Mouse (Mus musculus): ENCODE measurements at regions not wholly inside any gene's neighbourhood (a gene's known extent, or its start where the extent isn't known, plus 50 kb on each side); places are given as distances from the start of the nearest gene placed in this dataset.

DNA sequence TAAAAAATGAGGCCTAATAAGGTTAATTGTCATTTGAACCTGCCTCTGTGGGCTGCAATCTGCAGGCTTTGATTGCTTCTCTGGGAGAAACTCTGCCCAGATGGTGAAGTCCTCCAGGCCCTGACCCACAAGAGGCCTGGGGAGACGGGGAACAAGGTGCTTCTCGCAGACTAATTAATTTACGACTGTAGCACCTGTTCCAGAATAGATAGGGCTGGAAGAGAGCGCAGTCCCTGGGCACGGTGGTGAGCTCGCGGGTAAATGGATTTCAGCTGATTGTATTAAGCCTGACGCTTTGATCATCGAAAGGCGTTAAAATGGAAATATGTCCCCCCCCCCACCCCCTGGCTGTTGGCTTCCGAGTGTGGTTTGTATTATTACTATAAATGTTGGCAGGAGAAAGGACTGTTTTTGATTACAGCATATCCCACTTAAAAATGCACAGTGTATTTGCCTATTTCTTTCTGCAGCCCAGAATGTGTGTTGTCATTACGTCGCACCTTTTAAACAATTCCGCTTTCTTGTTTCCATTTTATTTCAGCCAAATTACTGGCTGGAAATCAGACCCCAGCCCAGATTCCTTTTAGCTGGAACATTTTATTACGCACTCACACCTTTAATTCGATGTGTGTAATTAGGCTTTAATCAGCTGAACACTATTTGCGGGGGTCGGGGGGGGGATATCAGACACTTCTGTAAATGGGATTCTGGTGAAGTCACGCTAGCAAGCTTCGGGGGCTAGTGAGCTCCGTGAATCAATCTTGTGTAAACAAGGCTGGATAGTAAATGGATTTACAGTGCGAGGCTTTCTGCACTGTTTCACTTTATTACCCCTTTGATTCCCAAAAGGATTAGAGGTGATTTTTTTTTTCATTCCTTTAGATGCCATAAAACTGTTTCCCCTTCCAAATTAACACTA, 250.1 kb upstream of the Dnajc19 start:
- no peaks in the 10 kb centered on the region for H3K36me3 ChIP-seq (ENCODE audit: control insufficient read depth, insufficient read depth, low read length)
- WGBS = 57% methylated on average over 22 of the region's 22 CpGs

DNA sequence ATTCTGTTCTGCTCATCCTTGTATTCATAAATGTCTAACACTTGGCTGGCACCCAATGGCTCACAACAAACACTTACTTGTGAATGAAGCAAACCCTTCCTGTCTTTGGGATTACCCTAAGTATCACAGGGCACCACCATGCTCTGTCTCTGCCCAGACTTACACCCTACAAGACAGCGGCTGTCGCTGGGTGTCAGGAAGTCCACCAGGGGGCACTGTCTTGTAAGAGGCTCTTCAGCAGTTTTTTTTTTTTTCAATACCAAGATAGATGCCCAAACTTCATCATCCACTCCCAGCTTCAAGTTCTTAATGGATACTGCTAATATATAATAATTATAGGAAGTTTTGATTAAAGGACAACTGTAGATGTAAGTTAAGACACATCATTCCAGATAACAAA, 247.7 kb upstream of the Dnajc19 start:
- H3K27ac ChIP-seq (ENCODE audit: low read depth, low read length) = no peak overlapping the region
- ATAC-seq (replicated peaks; ENCODE audit: low FRiP score) (no peak), DNase-seq (ENCODE audit: low spot score) (no peak)
- H3K4me3 ChIP-seq (ENCODE audit: low read depth, low read length) = no peak overlapping the region
- H3K4me2 ChIP-seq = no peak overlapping the region
- H3K4me1 ChIP-seq (replicated peaks; ENCODE audit: control insufficient read depth, insufficient read depth, low read length) = no peaks in the 10 kb centered on the region
- H3K9ac ChIP-seq (ENCODE audit: low read depth, low read length) = no peak overlapping the region
- H3K27me3 ChIP-seq (replicated peaks; ENCODE audit: control insufficient read depth, insufficient read depth, low read length) = no peaks in the 10 kb centered on the region
- 21% methylated on average over 2 of the region's 2 CpGs for WGBS
- H3K9me3 ChIP-seq (ENCODE audit: control insufficient read depth, low read length) = no peaks in the 10 kb centered on the region
- no peaks in the 10 kb centered on the region for H3K36me3 ChIP-seq (ENCODE audit: control insufficient read depth, insufficient read depth, low read length)

More for the DNA sequence above, 250.1 kb upstream of the Dnajc19 start:
- Histone ChIP-seq H3K4me1 (replicated peaks; ENCODE audit: control insufficient read depth, insufficient read depth, low read length) (no peaks in the 10 kb centered on the region), H3K9me3 (ENCODE audit: control insufficient read depth, low read length) (no peaks in the 10 kb centered on the region), H3K4me2 (no peak overlapping the region), H3K27ac (ENCODE audit: low read depth, low read length) (no peak overlapping the region), H3K4me3 (ENCODE audit: low read depth, low read length) (no peak overlapping the region), H3K9ac (ENCODE audit: low read depth, low read length) (no peak overlapping the region), H3K27me3 (replicated peaks; ENCODE audit: control insufficient read depth, insufficient read depth, low read length) (no peaks in the 10 kb centered on the region)
- ATAC-seq (replicated peaks; ENCODE audit: low FRiP score) = no peak
- DNase-seq (ENCODE audit: low spot score) = no peak

DNA sequence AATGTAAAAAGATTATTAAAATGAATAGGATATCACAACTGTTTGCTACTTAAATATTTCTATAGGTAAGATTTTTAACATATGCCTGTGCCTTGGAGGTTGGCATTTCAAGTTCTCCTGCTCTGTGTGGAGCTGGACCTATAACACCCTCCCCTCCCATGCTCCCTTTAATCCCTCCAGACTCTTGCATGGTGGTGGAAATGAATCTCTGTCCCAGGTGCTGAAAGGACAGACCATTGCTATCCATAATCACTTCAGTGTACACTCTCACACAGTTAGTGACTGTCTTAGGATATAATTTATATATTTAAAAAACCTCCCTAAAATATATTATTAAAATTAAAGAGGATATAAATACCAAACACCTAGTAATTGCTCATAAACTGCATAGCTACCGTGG, 244.5 kb upstream of the Dnajc19 start:
- no peaks in the 10 kb centered on the region for H3K36me3 ChIP-seq (ENCODE audit: control insufficient read depth, insufficient read depth, low read length)
- no peak overlapping the region for H3K27ac ChIP-seq (ENCODE audit: low read depth, low read length)
- H3K27me3 ChIP-seq (replicated peaks; ENCODE audit: control insufficient read depth, insufficient read depth, low read length) = no peaks in the 10 kb centered on the region
- WGBS = 92% methylated on average over 1 of the region's 1 CpGs
- no peak overlapping the region for H3K4me2 ChIP-seq
- no peak overlapping the region for H3K9ac ChIP-seq (ENCODE audit: low read depth, low read length)
- DNase-seq (ENCODE audit: low spot score) (no peak), ATAC-seq (replicated peaks; ENCODE audit: low FRiP score) (no peak)
- no peaks in the 10 kb centered on the region for H3K9me3 ChIP-seq (ENCODE audit: control insufficient read depth, low read length)
- H3K4me1 ChIP-seq (replicated peaks; ENCODE audit: control insufficient read depth, insufficient read depth, low read length) = no peaks in the 10 kb centered on the region
- H3K4me3 ChIP-seq (ENCODE audit: low read depth, low read length) = no peak overlapping the region

DNA sequence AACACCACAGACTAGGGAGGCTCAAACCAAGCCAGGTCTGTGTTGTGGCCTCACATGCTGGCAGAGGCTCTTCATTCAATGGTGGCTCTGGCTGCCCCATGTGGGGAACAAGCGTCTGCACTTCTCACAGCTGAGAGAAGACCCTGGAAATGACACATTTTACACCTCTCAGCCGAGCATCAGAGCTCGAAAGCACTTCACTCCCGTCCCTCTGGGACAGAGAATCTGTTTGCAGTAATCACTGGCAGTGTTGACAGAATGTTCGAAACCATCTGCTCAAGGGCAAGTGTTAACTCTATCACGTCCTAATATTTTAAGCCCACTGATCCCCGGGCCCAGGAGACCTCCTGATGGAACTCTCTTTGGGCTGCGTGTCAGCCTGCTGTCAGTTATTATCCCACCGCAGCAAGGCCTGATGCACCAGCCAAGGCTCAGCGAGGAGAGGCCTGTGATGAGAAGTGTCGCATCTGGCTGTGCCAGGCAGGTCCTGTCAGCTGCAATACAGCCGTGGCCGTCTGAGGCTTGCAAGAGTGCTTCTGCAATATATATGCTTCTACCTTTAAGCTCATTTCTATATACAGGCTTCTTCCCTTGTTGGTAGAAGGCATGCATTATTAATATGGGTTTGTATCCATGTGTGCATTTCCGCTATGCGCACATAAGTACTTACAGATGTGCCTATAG, 241.5 kb upstream of the Dnajc19 start:
- no peak for ATAC-seq (replicated peaks; ENCODE audit: low FRiP score)
- Histone ChIP-seq H3K9me3 (ENCODE audit: control insufficient read depth, low read length) (no peaks in the 10 kb centered on the region), H3K9ac (ENCODE audit: low read depth, low read length) (no peak overlapping the region), H3K4me1 (replicated peaks; ENCODE audit: control insufficient read depth, insufficient read depth, low read length) (no peaks in the 10 kb centered on the region), H3K27me3 (replicated peaks; ENCODE audit: control insufficient read depth, insufficient read depth, low read length) (no peaks in the 10 kb centered on the region), H3K4me2 (no peak overlapping the region), H3K4me3 (ENCODE audit: low read depth, low read length) (no peak overlapping the region), H3K36me3 (ENCODE audit: control insufficient read depth, insufficient read depth, low read length) (no peaks in the 10 kb centered on the region), H3K27ac (ENCODE audit: low read depth, low read length) (no peak overlapping the region)
- DNase-seq (ENCODE audit: low spot score) = no peak
- WGBS = 37% methylated on average over 15 of the region's 15 CpGs

DNA sequence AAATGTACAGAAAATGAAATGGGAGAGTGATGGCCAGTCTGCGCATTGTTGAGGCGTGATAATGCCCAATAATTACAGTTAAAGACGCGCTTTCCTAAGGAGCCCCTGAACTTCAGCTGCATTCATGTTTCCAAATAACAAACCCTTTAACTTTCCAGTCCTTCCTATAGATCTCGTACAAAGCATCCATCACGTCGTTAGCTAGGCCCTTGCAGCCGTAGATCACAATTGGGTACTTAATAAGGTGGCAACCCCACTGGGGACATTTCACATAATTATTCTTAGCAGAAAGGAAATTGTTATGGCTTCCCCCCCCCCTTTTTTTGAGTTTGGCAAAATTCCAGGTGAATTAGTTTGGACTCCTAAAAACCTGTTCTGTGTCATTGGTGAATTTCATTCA, 233.7 kb upstream of the Dnajc19 start:
- H3K27me3 ChIP-seq (replicated peaks; ENCODE audit: control insufficient read depth, insufficient read depth, low read length) = no peaks in the 10 kb centered on the region
- no peak for DNase-seq (ENCODE audit: low spot score)
- H3K36me3 ChIP-seq (ENCODE audit: control insufficient read depth, insufficient read depth, low read length) = no peaks in the 10 kb centered on the region
- H3K9me3 ChIP-seq (ENCODE audit: control insufficient read depth, low read length) = no peaks in the 10 kb centered on the region
- no peak overlapping the region for H3K4me3 ChIP-seq (ENCODE audit: low read depth, low read length)
- ATAC-seq (replicated peaks; ENCODE audit: low FRiP score) = no peak
- WGBS = 85% methylated on average over 8 of the region's 8 CpGs
- no peak overlapping the region for H3K4me2 ChIP-seq
- H3K9ac ChIP-seq (ENCODE audit: low read depth, low read length) = no peak overlapping the region
- H3K4me1 ChIP-seq (replicated peaks; ENCODE audit: control insufficient read depth, insufficient read depth, low read length) = no peaks in the 10 kb centered on the region
- H3K27ac ChIP-seq (ENCODE audit: low read depth, low read length) = no peak overlapping the region

DNA sequence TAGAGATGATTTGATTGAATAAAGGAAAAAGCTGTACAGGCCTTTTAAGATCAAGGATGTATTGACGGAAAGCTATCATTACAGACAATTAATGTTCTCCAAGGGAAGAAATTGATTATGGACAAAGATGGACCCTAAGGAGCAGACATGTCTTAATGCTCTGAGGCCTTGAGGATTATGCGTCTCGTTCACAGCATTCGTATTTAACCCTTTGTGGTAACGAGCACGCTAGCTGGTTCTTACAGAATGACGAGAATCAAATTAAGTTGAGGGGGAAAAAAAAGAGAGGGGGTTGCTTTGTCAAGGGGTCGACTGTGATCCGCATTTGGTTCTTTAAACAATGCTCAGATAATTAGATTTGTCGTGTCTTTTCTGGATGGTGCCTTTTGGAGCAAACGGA, 233.3 kb upstream of the Dnajc19 start:
- Histone ChIP-seq H3K4me1 (replicated peaks; ENCODE audit: control insufficient read depth, insufficient read depth, low read length) (no peaks in the 10 kb centered on the region), H3K4me2 (no peak overlapping the region), H3K9me3 (ENCODE audit: control insufficient read depth, low read length) (no peaks in the 10 kb centered on the region), H3K9ac (ENCODE audit: low read depth, low read length) (no peak overlapping the region), H3K27me3 (replicated peaks; ENCODE audit: control insufficient read depth, insufficient read depth, low read length) (no peaks in the 10 kb centered on the region), H3K36me3 (ENCODE audit: control insufficient read depth, insufficient read depth, low read length) (no peaks in the 10 kb centered on the region), H3K4me3 (ENCODE audit: low read depth, low read length) (no peak overlapping the region), H3K27ac (ENCODE audit: low read depth, low read length) (no peak overlapping the region)
- ATAC-seq (replicated peaks; ENCODE audit: low FRiP score) (no peak), DNase-seq (ENCODE audit: low spot score) (no peak)
- WGBS = 82% methylated on average over 11 of the region's 11 CpGs

DNA sequence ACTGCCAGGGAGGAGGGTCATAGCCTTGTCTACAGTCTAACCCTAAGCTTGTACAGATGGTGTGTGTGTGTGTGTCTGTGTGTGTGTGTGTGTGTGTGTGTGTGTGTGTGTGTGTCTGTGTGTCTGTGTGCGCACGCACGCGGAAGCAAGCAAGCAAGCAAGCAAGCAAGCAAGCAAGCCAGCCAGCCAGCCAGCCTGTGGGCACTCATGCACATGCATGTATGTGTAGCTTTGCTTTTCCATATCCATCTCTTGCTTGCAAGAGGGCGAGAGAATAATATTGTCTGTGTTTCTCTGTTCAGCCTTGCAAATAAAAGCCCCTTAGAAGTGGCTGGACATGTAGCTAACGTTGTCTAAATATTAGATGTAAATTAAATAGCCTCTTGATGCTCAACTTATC, 230.8 kb upstream of the Dnajc19 start:
- H3K27me3 ChIP-seq (replicated peaks; ENCODE audit: control insufficient read depth, insufficient read depth, low read length) = no peaks in the 10 kb centered on the region
- no peaks in the 10 kb centered on the region for H3K36me3 ChIP-seq (ENCODE audit: control insufficient read depth, insufficient read depth, low read length)
- H3K27ac ChIP-seq (ENCODE audit: low read depth, low read length) = no peak overlapping the region
- DNase-seq (ENCODE audit: low spot score) (no peak), ATAC-seq (replicated peaks; ENCODE audit: low FRiP score) (no peak)
- H3K4me2 ChIP-seq = no peak overlapping the region
- no peaks in the 10 kb centered on the region for H3K9me3 ChIP-seq (ENCODE audit: control insufficient read depth, low read length)
- H3K9ac ChIP-seq (ENCODE audit: low read depth, low read length) = no peak overlapping the region
- H3K4me3 ChIP-seq (ENCODE audit: low read depth, low read length) = no peak overlapping the region
- 86% methylated on average over 5 of the region's 6 CpGs for WGBS
- H3K4me1 ChIP-seq (replicated peaks; ENCODE audit: control insufficient read depth, insufficient read depth, low read length) = no peaks in the 10 kb centered on the region

DNA sequence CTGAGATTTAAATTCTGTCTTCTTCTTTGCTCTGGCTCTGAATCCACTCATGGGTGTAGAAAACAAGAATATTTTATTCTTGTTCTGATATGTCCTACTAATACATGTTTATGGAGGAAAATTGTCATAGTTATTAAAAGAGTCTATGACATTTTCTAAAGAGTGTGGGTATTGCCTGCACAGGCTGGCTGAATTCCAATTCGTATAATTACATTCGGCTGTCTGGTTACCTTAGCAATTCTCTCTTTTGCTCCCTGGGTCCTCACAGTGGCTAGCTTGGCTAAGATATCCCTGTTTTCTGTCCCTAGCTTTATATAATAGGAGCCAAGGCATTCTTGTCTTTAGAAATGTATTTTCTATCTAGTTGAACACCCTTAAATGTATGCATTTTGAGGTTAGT, 218.5 kb upstream of the Dnajc19 start:
- Histone ChIP-seq H3K27ac (ENCODE audit: low read depth, low read length) (no peak overlapping the region), H3K9ac (ENCODE audit: low read depth, low read length) (no peak overlapping the region), H3K4me2 (no peak overlapping the region), H3K36me3 (ENCODE audit: control insufficient read depth, insufficient read depth, low read length) (no peaks in the 10 kb centered on the region), H3K9me3 (ENCODE audit: control insufficient read depth, low read length) (no peaks in the 10 kb centered on the region), H3K4me1 (replicated peaks; ENCODE audit: control insufficient read depth, insufficient read depth, low read length) (no peaks in the 10 kb centered on the region), H3K4me3 (ENCODE audit: low read depth, low read length) (no peak overlapping the region), H3K27me3 (replicated peaks; ENCODE audit: control insufficient read depth, insufficient read depth, low read length) (no peaks in the 10 kb centered on the region)
- ATAC-seq (replicated peaks; ENCODE audit: low FRiP score) (no peak), DNase-seq (ENCODE audit: low spot score) (no peak)
- 80% methylated on average over 2 of the region's 2 CpGs for WGBS

DNA sequence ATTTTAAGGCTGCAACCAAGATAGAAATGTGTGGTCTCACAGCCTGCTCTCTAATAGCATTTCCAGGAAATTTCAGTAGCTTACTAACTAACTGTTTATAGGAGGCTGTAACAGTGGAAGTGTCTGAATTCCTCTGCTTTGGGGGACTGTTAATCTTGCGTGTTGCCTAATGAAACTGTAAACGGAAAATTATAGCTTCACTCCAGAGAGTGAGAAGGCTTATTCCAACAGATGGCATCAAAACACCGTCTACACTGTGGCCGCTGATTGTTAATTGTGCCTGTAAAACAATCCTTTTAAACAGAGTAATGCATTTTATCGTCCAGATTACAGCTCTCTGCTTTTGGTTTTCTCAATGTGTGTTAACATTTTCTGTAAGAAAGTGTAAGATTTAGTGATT, 206.7 kb upstream of the Dnajc19 start:
- ATAC-seq (replicated peaks; ENCODE audit: low FRiP score) = no peak

More for the DNA sequence above, 206.7 kb upstream of the Dnajc19 start:
- DNase-seq (ENCODE audit: low spot score) = no peak
- H3K36me3 ChIP-seq (ENCODE audit: control insufficient read depth, insufficient read depth, low read length) = no peaks in the 10 kb centered on the region
- no peak overlapping the region for H3K9ac ChIP-seq (ENCODE audit: low read depth, low read length)
- no peaks in the 10 kb centered on the region for H3K9me3 ChIP-seq (ENCODE audit: control insufficient read depth, low read length)
- H3K4me3 ChIP-seq (ENCODE audit: low read depth, low read length) = no peak overlapping the region
- no peaks in the 10 kb centered on the region for H3K27me3 ChIP-seq (replicated peaks; ENCODE audit: control insufficient read depth, insufficient read depth, low read length)
- WGBS = 68% methylated on average over 5 of the region's 5 CpGs
- H3K27ac ChIP-seq (ENCODE audit: low read depth, low read length) = no peak overlapping the region
- no peaks in the 10 kb centered on the region for H3K4me1 ChIP-seq (replicated peaks; ENCODE audit: control insufficient read depth, insufficient read depth, low read length)
- H3K4me2 ChIP-seq = no peak overlapping the region
